Mouse (Mus musculus) left cerebral cortex, adult 9 months (tissue): ENCODE data around the gene Rnf157.

Experiments used
- DNase-seq, 2 experiments: peaks; one replicate each; pipeline ENCODE4 v3.0.0; 2022; ENCODE audit warnings: low spot score in 2 of 2

Gene Rnf157

DNA sequence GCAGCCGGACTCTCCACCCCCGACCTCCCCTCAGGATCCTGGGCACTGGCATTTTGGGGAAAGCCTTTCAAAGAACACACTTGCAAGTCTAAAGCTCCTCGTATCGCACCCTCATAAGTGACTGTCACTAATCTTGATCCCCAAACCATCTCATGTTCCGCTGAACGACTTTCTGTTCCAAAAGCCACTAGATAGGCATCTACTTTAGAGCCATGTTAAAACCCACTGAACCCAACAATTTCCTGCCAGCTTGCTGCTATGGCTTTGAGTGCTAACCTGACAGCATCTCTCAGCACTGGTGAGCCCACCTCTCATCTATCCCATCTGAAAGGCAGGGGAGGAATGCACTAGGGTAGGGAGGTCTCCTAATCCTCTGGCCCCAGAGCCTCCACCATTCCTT is 75.3 kb downstream of the Rnf157 start:
- no peak for DNase-seq

DNA sequence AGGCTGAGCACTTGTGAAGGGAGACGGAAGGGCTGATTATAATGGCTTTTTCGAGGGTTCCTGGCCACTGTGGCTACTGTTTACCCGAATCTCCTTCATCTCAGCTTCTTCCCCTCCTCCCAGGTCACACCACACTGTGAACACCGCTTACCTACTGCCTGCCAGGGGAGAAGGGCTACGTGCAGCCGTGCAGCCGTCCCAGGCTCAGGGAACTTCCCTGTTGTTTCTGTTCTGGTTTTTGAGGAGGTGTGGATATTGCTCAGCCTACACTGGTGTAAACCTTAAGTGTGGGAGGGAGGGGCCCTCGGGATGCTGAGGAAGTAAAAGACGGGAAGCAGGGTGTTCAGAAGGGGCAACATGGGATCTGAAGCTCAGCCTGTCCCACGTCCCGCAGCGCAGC is 75.8 kb downstream of the Rnf157 start:
- no peak for DNase-seq

DNA sequence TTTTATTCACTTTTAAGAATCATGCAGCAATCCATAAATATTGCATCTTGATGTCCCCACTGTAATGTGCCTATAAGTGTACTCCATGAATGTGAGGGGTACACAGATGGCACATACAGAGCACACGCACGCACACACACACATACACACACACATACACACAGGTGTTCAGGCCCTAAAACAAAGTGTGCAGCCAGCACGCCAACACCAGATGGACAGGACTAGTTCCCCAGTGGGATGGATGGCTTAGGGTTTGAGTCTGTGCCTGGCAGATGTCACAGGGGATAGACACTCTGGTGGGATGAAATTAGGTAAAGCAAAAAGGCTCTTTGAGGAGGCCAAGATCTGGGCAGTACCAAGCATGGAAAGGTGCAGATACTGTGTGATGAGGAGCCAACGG is 76.4 kb downstream of the Rnf157 start:
- no peak for DNase-seq

DNA sequence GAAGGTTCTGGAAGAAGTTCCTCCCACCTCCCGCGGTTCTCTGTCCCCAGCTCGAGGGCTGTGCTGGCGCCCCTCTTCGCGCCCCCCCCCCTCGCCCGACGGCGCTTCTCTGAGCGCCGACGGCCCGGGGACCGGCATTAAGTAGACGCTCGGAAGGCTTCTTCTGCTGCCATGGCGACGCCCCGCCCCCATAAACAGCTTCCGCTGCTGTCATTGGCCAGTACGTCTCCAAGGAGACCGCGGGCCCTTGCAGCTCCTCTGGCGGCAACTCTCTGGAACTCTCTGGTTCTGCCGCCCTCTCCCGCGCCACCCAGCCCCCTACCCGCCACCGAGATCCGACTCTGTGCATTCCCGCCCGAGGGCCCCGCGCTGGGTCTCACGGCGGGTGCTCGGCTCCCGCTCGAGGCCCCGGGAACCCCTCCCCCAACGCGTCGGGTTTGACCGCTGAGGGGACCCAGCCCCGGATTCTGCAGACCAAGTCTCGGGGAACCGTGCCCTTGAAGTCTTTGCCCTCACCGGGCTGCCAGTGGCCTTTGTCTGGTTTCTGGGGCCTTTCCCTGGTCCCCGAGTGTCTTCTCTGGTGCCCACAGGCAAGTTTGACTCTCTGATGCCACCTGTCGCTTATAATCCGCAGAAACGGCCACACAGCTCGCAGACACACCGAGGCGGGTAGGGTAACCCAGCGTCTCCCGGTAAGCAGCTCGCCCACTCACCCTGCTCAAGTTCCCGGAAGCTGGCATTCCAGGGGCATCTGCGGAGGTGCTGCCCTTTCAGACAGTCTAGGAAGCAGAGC is 77.4 kb downstream of the Rnf157 start, which contains the start of gene Foxj1:
Foxj1 (minus strand) TSS at position 156 of the 793 bp plus-strand sequence.
- DNase-seq = peak; percentile 88 to 97

DNA sequence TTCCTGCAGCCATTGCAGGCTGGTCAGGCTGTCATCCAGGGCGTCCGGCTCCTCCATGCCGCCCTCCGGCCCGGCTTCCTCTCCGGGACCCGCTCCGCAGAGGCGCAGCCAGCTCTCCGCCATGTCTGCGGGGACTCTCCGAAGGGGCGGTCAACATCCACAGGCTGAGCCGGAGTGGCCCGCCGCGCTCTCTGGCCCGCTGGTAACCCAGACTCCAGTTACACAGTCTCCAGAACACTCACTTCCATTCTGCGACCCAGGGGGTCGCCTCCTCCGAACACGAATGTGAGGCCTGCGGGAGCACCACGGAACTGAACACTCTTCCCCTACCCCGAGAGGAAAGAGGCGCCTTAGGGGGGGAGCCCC is 78.4 kb downstream of the Rnf157 start:
- no peak for DNase-seq

DNA sequence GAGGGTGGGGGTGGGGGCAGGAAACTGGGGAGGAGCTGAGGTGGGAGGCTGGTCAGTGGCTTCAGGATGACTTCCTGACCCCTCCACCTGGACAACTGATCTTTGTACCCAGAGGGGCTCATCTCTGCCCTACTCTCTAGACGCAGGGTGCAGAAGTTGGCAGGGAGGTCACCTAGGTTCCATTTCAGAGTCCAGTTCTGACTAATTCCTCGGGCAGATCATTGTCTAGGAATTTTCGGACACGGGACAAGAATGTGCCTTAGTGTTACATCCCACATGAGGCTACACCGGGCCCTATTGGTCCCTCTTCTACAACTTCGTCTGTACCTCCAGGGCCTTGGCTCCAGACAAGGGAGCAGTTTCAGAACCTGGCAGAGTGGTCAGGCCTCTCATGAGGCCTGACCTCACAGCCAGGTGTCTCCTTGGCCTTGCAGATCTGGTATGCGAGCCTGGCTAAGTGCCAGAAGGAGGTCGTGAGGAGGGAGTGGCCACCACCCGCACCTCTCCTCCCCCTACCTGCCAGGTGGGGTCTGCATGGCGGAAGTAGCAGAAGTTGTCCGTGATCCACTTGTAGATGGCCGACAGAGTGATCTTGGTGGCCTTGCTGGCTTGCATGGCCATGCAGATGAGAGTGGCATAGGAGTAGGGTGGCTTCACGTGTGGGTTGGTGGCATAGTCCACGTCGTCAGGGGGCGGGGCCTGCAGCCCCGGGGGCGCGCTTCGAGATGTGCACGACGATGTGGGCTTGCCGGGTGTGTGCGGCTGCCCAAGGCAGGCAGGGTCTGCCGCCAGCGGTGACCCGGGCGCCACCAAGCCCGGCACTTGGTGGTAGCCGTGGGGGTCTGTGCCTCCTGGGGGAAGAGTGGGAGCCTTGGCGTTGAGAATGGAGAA is 79.1 kb downstream of the Rnf157 start:
- DNase-seq = no peak

DNA sequence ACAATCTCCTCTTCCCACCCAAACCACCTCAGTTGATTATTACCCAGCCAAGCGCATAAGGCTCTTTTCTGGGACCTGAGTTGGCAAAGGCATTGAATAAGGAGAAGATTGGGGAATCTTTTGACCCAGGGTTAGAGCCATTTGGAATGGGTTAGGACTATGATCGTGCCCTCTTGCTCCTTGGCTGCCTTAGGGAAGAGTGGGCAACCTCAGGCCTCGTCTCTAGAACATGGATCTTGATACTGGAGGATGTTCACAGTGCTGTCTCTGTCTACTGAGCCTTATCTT is 79.9 kb downstream of the Rnf157 start:
- no peak for DNase-seq

DNA sequence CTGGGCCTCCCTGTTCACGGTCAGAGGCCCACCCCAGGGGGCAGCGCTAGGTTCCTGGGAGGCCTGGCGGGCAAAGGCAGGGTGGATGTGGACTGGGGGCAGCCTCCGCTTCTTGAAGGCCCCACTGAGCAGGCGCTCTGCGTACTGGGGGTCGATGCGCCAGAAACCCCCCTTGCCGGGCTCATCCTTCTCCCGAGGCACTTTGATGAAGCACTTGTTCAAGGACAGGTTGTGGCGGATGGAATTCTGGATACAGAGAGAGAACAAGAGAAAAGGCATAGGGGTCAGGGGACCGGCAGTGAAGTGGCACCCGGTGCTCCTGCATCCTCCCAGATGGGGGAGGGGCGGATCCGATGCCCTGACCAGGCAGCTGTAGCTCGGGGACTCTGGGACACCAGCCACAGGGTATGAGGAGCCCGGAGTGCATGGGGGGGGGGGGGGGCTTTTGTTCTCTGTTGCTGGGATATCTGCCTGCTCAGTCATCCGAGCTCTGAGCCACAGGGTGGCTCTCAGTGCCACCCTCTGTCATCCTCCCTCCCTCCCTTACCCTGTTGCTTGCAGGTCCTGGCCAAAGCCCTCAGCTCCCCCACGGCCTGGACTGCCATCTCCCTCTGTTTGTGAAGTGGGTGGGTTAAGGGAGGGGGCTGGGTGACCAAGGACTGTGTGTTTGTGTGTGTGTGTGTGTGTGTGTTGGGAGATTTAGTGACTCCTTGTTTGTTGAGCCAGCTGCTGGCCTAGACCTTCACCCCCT is 80.4 kb downstream of the Rnf157 start:
- peak in 1 of 2 experiments; percentile 54 for DNase-seq

DNA sequence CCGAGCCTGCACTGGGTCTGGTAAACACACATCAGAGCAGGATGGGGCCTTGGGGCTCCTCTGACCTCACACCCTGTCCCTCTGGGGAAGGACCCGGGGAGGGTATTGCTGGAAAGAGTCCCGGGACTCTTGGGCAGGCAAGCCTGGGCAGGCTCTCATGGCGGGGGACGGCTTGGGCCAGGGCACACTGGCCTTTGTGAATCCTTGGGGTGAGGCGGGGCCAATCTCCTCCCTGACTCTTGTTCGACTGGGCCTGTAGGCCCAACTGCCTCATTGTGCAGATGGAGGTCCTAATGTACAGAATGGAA is 82.7 kb downstream of the Rnf157 start:
- DNase-seq = no peak

DNA sequence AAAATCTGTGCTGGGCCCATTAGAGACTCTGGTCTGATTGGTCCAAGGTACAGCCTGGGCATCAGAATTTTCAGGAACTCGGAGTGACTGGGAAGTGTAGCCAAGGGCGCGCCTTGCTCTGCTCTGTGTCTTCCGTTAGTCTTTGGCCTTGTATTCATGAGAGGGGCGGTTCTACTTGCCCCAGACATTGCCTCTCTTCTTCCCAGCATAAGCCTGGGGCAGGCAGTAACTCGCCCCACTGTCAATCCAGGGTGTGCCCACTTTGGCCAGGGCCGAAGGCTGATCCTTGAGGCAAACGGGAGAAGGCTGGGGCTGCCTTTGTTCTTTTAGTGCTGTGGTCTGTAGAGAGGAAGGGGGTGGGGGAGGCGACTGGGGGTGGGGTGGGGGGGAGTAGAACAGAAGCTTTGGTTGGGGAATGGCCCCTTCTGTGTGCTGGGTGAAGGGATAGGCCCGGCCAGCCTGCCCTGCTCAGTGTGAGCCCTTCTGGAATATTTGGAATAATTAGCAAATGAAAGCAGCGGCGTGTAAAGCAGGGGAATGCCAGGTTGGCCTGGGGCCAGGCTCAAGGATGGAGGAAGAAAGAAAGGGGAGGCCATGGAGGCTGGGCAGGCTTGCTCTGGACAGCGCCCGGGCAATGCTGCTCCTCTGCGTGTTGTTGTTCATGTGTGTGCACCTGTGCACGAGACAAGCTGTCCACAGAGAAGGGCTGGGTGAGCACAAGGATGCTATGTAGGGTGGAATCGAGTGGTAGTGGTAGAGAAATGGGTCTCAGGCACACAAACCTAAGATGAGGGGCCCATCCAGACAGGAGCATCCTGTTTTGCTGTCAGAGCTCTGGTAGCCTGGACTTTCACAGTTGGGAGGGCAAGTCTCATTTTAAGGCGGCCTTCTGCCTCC is 83.3 kb downstream of the Rnf157 start:
- no peak for DNase-seq

DNA sequence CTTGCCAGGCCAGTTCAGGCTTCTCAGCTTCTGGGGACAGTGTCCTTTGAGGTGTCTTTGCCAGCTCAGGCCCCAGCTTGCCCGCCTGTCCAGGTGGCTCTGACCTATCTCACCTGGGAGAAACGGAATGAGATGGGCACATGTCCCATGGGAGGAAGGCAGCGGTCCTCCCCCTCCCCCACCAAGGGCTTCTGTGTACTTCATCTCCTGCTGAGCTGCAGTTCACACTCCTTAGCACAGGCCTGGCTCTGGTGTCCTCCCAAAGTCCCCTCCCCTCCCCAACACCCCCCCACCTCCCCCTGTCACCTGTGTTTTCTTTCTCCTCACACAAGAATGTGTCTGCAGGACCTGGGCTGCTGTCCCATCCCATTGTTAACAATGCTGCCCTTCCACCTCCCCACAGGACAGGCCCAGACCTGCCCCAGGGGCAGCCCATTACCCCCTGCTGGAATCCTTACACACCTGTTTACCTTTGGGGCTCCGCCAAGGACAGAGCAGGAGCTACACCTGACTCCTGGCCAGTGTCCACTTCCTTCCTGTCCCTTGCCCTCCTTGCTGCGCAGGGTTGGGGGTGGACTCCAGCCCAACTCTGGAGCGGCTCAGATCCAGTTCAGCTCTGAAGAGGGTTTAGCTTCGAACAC is 85.7 kb downstream of the Rnf157 start:
- DNase-seq = no peak

DNA sequence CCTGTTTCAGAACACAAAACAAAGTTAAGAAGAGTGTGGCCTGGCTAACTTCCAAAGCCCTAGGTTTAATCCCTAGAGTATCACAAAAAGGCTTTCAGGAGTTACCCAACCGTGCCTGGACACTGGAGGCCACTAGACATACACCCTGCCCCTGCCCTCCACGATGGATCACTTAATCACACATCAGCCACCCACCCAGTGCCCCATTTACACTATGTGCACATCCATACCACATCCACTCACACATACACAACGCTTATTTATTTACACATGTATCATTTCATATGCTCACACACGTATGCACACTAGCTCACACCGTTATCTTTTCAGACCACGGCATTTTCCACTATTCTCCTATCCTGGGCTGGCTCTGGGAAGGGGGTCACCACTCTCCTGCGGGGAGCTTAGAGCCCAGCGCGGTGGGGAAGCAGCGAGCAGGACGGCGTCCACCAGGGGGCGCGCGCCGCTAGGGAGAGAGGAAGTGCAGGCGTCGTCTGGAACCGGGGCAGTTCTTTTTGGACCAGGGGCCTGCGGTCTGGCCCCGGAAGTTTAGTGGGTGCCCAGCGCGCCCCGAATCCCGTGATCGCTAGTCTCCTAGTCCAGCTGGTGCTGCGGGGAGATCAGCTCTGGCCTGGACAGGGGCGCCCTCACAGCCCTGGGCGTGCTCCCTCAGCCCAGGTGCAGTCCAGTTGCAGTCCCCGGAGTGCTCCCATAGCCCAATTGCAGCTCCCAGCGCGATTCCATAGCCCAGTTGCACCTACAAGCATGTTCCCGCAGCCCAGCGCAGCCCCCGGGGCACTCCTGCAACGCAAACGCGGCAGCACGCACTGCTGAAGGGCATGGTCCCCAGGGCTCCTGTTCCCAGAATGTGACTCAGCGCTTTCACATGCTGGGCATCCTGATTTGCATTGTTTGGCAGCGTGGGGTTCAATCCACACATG is 93.8 kb downstream of the Rnf157 start:
- peak in 1 of 2 experiments; percentile 81 for DNase-seq

DNA sequence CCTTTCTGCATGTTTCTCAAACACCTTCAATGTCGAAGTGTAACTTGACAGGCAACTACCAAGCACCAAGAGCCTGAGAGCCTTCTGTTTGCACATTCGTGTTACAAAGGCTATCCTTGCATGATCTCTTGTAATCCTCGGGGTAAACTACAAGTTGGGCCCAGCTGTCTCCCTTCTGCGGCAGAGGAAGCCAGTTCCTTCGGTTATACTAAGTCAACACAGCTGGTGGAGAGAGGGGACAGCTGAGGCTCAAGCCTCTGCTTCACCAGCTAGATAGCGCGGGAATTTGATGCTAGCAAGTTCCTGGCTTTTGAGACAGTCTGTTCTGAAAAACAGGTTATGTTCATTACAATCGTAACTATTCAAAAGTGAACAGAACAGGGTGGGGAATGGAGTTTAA is 100.5 kb downstream of the Rnf157 start:
- DNase-seq = no peak

DNA sequence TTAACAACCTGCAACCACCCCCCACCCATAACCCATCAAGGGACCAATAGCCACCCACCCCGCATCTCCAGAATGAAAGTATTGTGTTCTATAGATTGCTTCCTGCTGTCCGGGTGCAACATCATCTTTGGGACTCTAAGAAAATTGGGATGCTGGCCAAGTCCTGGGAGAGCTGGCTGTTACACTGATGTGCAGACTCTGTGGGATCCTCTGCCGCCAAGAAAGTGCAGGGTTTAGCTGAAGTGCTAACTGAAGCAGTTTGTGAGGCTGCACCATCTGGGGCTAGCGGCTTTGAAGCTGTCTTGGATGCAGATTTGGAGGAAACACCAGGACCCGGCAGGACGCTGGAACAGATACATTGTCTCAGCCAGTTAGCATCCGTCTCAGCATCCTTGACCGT is 101.7 kb downstream of the Rnf157 start:
- peak in 1 of 2 experiments; percentile 51 for DNase-seq

DNA sequence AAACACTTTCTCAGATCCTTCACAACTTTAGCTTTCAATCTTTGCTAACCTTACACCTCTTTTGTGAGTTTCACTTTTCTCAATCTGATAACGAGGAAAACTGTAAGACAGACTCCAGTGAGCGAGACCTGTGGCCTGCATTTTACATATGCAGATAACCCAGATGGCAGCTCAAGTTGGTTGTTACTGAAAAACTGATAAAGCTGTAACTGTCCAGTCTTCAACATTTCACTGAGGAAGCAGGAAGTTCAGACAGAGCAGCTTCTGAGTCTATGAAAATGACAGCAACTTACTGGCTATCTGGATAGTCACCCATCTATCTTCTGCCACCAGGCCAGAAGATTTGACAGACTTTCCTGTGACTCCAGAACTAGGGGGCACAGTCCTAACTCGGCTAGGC is 103.2 kb downstream of the Rnf157 start:
- DNase-seq = no peak

DNA sequence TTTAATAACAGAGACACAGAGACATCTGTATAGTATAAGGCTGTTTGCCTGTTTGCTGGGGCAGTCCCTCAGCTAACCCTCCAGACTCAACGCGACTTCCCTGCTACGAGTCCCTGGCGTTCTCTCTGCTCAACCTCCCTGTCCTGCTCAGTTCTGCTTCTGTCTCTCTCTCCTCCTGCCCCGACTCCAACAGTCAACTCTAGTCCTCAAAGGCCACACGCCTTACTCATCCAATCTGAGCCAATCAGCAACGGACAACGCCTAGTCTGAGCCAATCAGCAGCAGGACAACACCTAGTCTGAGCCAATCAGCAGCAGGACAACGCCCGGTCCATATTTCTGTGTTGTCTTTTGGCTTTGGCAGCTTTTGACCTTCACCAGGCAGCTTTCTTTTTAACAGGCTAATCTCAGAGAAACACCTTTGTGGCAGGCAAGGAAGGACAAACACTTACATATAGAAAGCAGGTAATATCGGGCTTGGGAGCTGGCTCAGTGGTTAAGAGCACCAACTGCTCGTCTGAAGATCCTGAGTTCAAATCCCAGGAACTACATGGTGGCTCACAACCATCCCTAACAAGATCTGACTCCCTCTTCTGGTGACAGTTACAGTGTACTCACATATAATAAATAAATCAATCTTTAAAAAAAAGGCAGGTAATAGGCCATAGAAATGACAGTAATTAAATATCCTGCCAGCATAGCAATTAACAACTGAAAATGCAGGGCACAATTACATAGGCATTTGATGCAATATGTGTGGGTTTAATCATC is 104.9 kb downstream of the Rnf157 start:
- no peak for DNase-seq

DNA sequence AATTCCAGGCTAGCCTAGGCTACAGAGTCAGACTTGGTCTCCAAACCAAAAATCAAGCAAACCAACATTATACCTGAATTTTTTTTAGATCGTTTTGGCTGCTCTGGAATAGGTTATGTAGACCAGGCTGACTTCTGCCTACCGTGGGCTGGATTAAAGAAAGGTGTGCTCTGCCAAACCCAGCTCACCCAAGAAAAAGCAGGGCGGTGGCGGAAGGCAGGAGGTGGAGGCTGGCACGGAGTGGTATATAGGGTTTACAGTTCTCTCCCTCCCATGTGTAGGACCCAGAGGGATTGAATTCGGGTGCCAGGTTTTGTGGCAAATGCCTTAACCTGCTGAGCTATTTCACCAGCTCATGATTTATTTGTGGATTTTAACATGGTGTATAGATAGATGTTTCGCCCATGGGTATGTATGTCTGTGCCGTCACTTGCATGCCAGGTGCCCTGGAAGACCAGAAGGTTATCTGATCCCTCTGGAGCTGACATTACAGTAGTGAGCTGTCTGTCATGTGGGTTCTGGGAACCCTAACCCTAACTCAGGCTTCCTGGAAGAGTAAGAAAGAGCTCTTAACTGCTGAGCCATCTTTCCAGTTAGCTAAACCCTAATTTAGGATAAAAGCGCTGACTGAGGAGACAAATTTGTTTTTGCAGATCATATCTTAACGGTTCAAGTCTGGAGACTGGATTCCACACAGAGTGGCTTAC is 105.7 kb downstream of the Rnf157 start, which contains the start of gene Exoc7:
Exoc7 (minus strand) TSS at position 215 of the 707 bp plus-strand sequence.
- no peak for DNase-seq
